Mouse (Mus musculus): ENCODE measurements around the gene Nmral1. TPM values are rescaled to one million over a fixed set of nuclear protein-coding genes. Genes with fewer than 3 reads are reported as not detected.

The Nmral1 gene
- polyA plus RNA-seq, 1 experiment from 2014 or later = 45.9 TPM

- 90% methylated on average over 4 of the region's 4 CpGs for WGBS
- Histone ChIP-seq H3K4me2 (ENCODE audit: low read depth, low read length) (no peak overlapping the region), H3K4me3 (ENCODE audit: low read length) (no peak overlapping the region), H3K27ac (ENCODE audit: low read length) (no peak overlapping the region), H3K9ac (ENCODE audit: low read depth, low read length) (no peak overlapping the region), H3K9me3 (ENCODE audit: control insufficient read depth, low read length) (no peaks in the 10 kb centered on the region), H3K4me1 (ENCODE audit: control insufficient read depth, insufficient read depth, low read length) (peaks cover 12% of the 10 kb centered on the region), H3K27me3 (replicated peaks; ENCODE audit: control insufficient read depth, insufficient read depth, low read length) (no peaks in the 10 kb centered on the region), H3K36me3 (ENCODE audit: control insufficient read depth, insufficient read depth, low read length) (peaks cover 7% of the 10 kb centered on the region; the same call in 1 of the 2 replicates)
- ATAC-seq = no peak
These were observed 45.1 kb downstream of the Nmral1 start for GRCm38 (mm10) chr16:4674091-4674490.

- Histone ChIP-seq H3K4me1 (ENCODE audit: control insufficient read depth, insufficient read depth, low read length) (no peaks in the 10 kb centered on the region; the same call in 1 of the 2 replicates), H3K9me3 (ENCODE audit: control insufficient read depth, low read length) (no peaks in the 10 kb centered on the region), H3K36me3 (ENCODE audit: control insufficient read depth, insufficient read depth, low read length) (peaks cover 13% of the 10 kb centered on the region; the same call in 1 of the 2 replicates), H3K4me2 (ENCODE audit: low read depth, low read length) (no peak overlapping the region), H3K27ac (ENCODE audit: low read length) (no peak overlapping the region), H3K27me3 (replicated peaks; ENCODE audit: control insufficient read depth, insufficient read depth, low read length) (no peaks in the 10 kb centered on the region), H3K9ac (ENCODE audit: low read depth, low read length) (no peak overlapping the region), H3K4me3 (ENCODE audit: low read length) (no peak overlapping the region)
- ATAC-seq = no peak
- 71% methylated on average over 5 of the region's 5 CpGs for WGBS
These were observed 48.8 kb downstream of the Nmral1 start for GRCm38 (mm10) chr16:4670317-4670716.

- ATAC-seq = peak; percentile 85
- no peak overlapping the region for H3K4me3 ChIP-seq (ENCODE audit: low read length)
- no peaks in the 10 kb centered on the region for H3K4me1 ChIP-seq (ENCODE audit: control insufficient read depth, insufficient read depth, low read length)
- H3K27ac ChIP-seq (ENCODE audit: low read length) = no peak overlapping the region
- H3K4me2 ChIP-seq (ENCODE audit: low read depth, low read length) = no peak overlapping the region
- H3K36me3 ChIP-seq (ENCODE audit: control insufficient read depth, insufficient read depth, low read length) = peaks cover 11% of the 10 kb centered on the region; the same call in 1 of the 2 replicates
- no peak overlapping the region for H3K9ac ChIP-seq (ENCODE audit: low read depth, low read length)
- no peaks in the 10 kb centered on the region for H3K9me3 ChIP-seq (ENCODE audit: control insufficient read depth, low read length)
- no peaks in the 10 kb centered on the region for H3K27me3 ChIP-seq (replicated peaks; ENCODE audit: control insufficient read depth, insufficient read depth, low read length)
- 35% methylated on average over 3 of the region's 3 CpGs for WGBS
These were observed 51.9 kb downstream of the Nmral1 start for GRCm38 (mm10) chr16:4667190-4667808.

DNA sequence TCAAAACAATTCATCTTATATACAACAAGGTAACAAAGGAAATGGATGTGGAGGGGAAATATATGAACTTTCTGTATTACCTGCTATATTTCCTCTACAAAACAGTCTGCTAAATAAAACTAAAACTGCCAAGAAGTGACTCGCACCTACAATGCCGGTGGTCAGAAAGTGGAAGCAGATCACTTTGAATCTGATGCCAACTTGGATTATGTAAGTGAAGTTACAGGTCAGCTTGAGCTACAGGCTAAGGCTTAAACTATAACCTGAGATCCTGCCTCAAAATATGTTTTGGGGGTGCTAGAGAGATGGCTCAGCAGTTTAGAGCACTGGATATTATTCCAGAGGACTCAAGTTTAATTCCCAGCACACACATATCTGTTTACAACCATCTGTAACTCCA, 53.4 kb downstream of the Nmral1 start:
- no peak overlapping the region for H3K27ac ChIP-seq (ENCODE audit: low read length)
- peaks cover 17% of the 10 kb centered on the region; the same call in 1 of the 2 replicates for H3K36me3 ChIP-seq (ENCODE audit: control insufficient read depth, insufficient read depth, low read length)
- ATAC-seq = no peak
- WGBS = 93% methylated on average over 2 of the region's 2 CpGs
- no peaks in the 10 kb centered on the region for H3K27me3 ChIP-seq (replicated peaks; ENCODE audit: control insufficient read depth, insufficient read depth, low read length)
- no peak overlapping the region for H3K4me2 ChIP-seq (ENCODE audit: low read depth, low read length)
- H3K9me3 ChIP-seq (ENCODE audit: control insufficient read depth, low read length) = no peaks in the 10 kb centered on the region
- no peak overlapping the region for H3K9ac ChIP-seq (ENCODE audit: low read depth, low read length)
- no peaks in the 10 kb centered on the region for H3K4me1 ChIP-seq (ENCODE audit: control insufficient read depth, insufficient read depth, low read length)
- no peak overlapping the region for H3K4me3 ChIP-seq (ENCODE audit: low read length)

- 87% methylated on average over 2 of the region's 2 CpGs for WGBS
- peaks cover 14% of the 10 kb centered on the region; the same call in 1 of the 2 replicates for H3K36me3 ChIP-seq (ENCODE audit: control insufficient read depth, insufficient read depth, low read length)
These were observed 55.4 kb downstream of the Nmral1 start for GRCm38 (mm10) chr16:4663806-4664205.

GRCm38 (mm10) chr16:4661605-4662004, 57.6 kb downstream of the Nmral1 start:
- Histone ChIP-seq H3K9ac (ENCODE audit: low read depth, low read length) (no peak overlapping the region), H3K4me3 (ENCODE audit: low read length) (no peak overlapping the region), H3K27ac (ENCODE audit: low read length) (no peak overlapping the region), H3K27me3 (replicated peaks; ENCODE audit: control insufficient read depth, insufficient read depth, low read length) (no peaks in the 10 kb centered on the region), H3K9me3 (ENCODE audit: control insufficient read depth, low read length) (no peaks in the 10 kb centered on the region), H3K4me2 (ENCODE audit: low read depth, low read length) (no peak overlapping the region), H3K4me1 (ENCODE audit: control insufficient read depth, insufficient read depth, low read length) (peaks cover 14% of the 10 kb centered on the region), H3K36me3 (ENCODE audit: control insufficient read depth, insufficient read depth, low read length) (peaks cover 9% of the 10 kb centered on the region; the same call in 1 of the 2 replicates)
- no peak for ATAC-seq
- WGBS = 69% methylated on average over 2 of the region's 2 CpGs

More at GRCm38 (mm10) chr16:4663806-4664205, 55.4 kb downstream of the Nmral1 start:
- ATAC-seq = no peak
- no peak overlapping the region for H3K4me3 ChIP-seq (ENCODE audit: low read length)
- no peak overlapping the region for H3K4me2 ChIP-seq (ENCODE audit: low read depth, low read length)
- no peaks in the 10 kb centered on the region for H3K27me3 ChIP-seq (replicated peaks; ENCODE audit: control insufficient read depth, insufficient read depth, low read length)
- no peaks in the 10 kb centered on the region for H3K9me3 ChIP-seq (ENCODE audit: control insufficient read depth, low read length)
- no peak overlapping the region for H3K27ac ChIP-seq (ENCODE audit: low read length)
- H3K4me1 ChIP-seq (ENCODE audit: control insufficient read depth, insufficient read depth, low read length) = peaks cover 6% of the 10 kb centered on the region
- H3K9ac ChIP-seq (ENCODE audit: low read depth, low read length) = no peak overlapping the region

Other genes starting within 250 kb of the Nmral1 start
- gene Srl, start 177.5 kb downstream of the Nmral1 start, polyA plus RNA-seq (2015; fragmentation: Nextera tagmentation; extraction: Ambion mirVana) = 8.0 and 8.5 TPM in 2 replicates
- 23.0 and 26.5 TPM in 2 replicates for gene Tfap4, start 159.5 kb downstream of the Nmral1 start, polyA plus RNA-seq (2015; fragmentation: Nextera tagmentation; extraction: Ambion mirVana)
- 14.5 and 18.1 TPM in 2 replicates for gene Glis2, start 124.6 kb downstream of the Nmral1 start, polyA plus RNA-seq (2015; fragmentation: Nextera tagmentation; extraction: Ambion mirVana)
- gene Pam16, start 94.4 kb downstream of the Nmral1 start, polyA plus RNA-seq (2015; fragmentation: Nextera tagmentation; extraction: Ambion mirVana) = 79.4 and 86.8 TPM in 2 replicates
- gene Vasn, start 79.4 kb downstream of the Nmral1 start, polyA plus RNA-seq (2015; fragmentation: Nextera tagmentation; extraction: Ambion mirVana) = 13.5 and 13.6 TPM in 2 replicates
- 90.5 and 92.5 TPM in 2 replicates for gene Dnaja3, start 79.4 kb downstream of the Nmral1 start, polyA plus RNA-seq (2015; fragmentation: Nextera tagmentation; extraction: Ambion mirVana)
- 29.2 and 30.5 TPM in 2 replicates for gene Coro7, start 39.6 kb downstream of the Nmral1 start, polyA plus RNA-seq (2015; fragmentation: Nextera tagmentation; extraction: Ambion mirVana)
- gene Hmox2, start 7.0 kb upstream of the Nmral1 start, polyA plus RNA-seq (2015; fragmentation: Nextera tagmentation; extraction: Ambion mirVana) = 87.5 and 88.7 TPM in 2 replicates
- gene Cdip1, start 70.9 kb upstream of the Nmral1 start, polyA plus RNA-seq (2015; fragmentation: Nextera tagmentation; extraction: Ambion mirVana) = 97.2 and 100 TPM in 2 replicates
- gene 4930562C15Rik, start 116.1 kb upstream of the Nmral1 start, polyA plus RNA-seq (2015; fragmentation: Nextera tagmentation; extraction: Ambion mirVana) = 0.09 and 0.22 TPM in 2 replicates
- 33.7 and 35.5 TPM in 2 replicates for gene Ubald1, start 161.0 kb upstream of the Nmral1 start, polyA plus RNA-seq (2015; fragmentation: Nextera tagmentation; extraction: Ambion mirVana)
- 82.7 and 84.6 TPM in 2 replicates for gene Mgrn1, start 166.9 kb upstream of the Nmral1 start, polyA plus RNA-seq (2015; fragmentation: Nextera tagmentation; extraction: Ambion mirVana)
- gene Nudt16l1, start 219.4 kb upstream of the Nmral1 start, polyA plus RNA-seq (2015; fragmentation: Nextera tagmentation; extraction: Ambion mirVana) = 144 TPM in 2 replicates
- gene Anks3, start 244.8 kb upstream of the Nmral1 start, polyA plus RNA-seq (2015; fragmentation: Nextera tagmentation; extraction: Ambion mirVana) = 39.7 and 41.3 TPM in 2 replicates